ENCODE assay signal across 8 mouse cellular contexts in genomic region chr16:20240468-20241414, GRCm38 (mm10). TPM values are rescaled to one million over a fixed set of nuclear protein-coding genes. Genes with fewer than 3 reads are reported as not detected.
A peak's percentile ranks its signal among the peaks of the same experiment; 100 is the strongest.
DNase-seq lines count a peak whose midpoint lies in the region; ATAC-seq and TF ChIP-seq lines count a peak whose summit lies in the region.

Map6d1 (minus strand) TSS chr16:20241358.

- ATAC-seq in embryonic facial prominence, embryonic 11.5 days (replicated peaks; ENCODE audit: insufficient number of reproducible peaks, low FRiP score, low TSS enrichment, low read depth) = peak; percentile 73
- ATAC-seq in heart, embryonic 11.5 days (replicated peaks; ENCODE audit: insufficient number of reproducible peaks, low FRiP score, low TSS enrichment) = peak; percentile 71

- H3K27ac ChIP-seq in embryonic facial prominence, embryonic 11.5 days (replicated peaks; ENCODE audit: low read depth, low read length) = no peak within 1 kb of the TSS
- H3K27ac ChIP-seq in heart, embryonic 11.5 days (ENCODE audit: low read depth, low read length) = no peak within 1 kb of the TSS
- peak within 1 kb of the TSS; percentile 71 for H3K27ac ChIP-seq in olfactory bulb, adult 2 months (ENCODE audit: insufficient read depth, low read depth, low read length)

- peak within 1 kb of the TSS; percentile 72 for H3K9ac ChIP-seq in embryonic facial prominence, embryonic 11.5 days (replicated peaks; ENCODE audit: low read length)
- peak within 1 kb of the TSS; percentile 72 for H3K9ac ChIP-seq in heart, embryonic 11.5 days (ENCODE audit: low read depth, low read length)

- 1% methylated on average over 90 of the region's 90 CpGs for WGBS in embryonic facial prominence, embryonic 11.5 days
- 1% methylated on average over 90 of the region's 90 CpGs for WGBS in heart, embryonic 11.5 days (ENCODE audit: insufficient replicate concordance)
- 1% methylated on average over 90 of the region's 90 CpGs for WGBS in lung, adult 2 months
- 1% methylated on average over 90 of the region's 90 CpGs for WGBS in olfactory bulb, adult 2 months

- no peak for TF ChIP-seq CTCF in lung, adult 2 months (IDR thresholded peaks at IDR 0.05; ENCODE audit: insufficient read depth, low read length)
- TF ChIP-seq CTCF in olfactory bulb, adult 2 months (IDR thresholded peaks at IDR 0.05; ENCODE audit: insufficient read depth, low read depth, low read length) = no peak

- no peaks in the 10 kb centered on the region for H3K36me3 ChIP-seq in embryonic facial prominence, embryonic 11.5 days (replicated peaks; ENCODE audit: control insufficient read depth, insufficient read depth, low read depth, low read length)
- H3K36me3 ChIP-seq in heart, embryonic 11.5 days (ENCODE audit: control insufficient read depth, insufficient read depth, low read length) = no peaks in the 10 kb centered on the region

- peak; percentile 13 for DNase-seq in CD4-positive helper T cell, adult 2 months (ENCODE audit: low read depth, low spot score)
- peak; percentile 73 for DNase-seq in adrenal gland, postnatal 10 days
- DNase-seq in embryonic facial prominence, embryonic 11.5 days (ENCODE audit: low spot score) = peak; percentile 62
- peak; percentile 63 to 75 for DNase-seq in kidney, postnatal 4 days
- DNase-seq in lung, adult 2 months = no peak
- DNase-seq in yolk sac, embryonic 10.5 days (ENCODE audit: low spot score) = peak; percentile 42

- no peaks in the 10 kb centered on the region for H3K4me1 ChIP-seq in embryonic facial prominence, embryonic 11.5 days (ENCODE audit: control insufficient read depth, insufficient read depth, low read length)
- H3K4me1 ChIP-seq in heart, embryonic 11.5 days (ENCODE audit: control insufficient read depth, insufficient read depth, low read length) = no peaks in the 10 kb centered on the region; the same call in 1 of the 2 replicates
- H3K4me1 ChIP-seq in lung, adult 2 months (ENCODE audit: control insufficient read depth, insufficient read depth, low read length) = peaks cover 5% of the 10 kb centered on the region
- peaks cover 9% of the 10 kb centered on the region for H3K4me1 ChIP-seq in olfactory bulb, adult 2 months (ENCODE audit: control insufficient read depth, insufficient read depth, low read length)

- peak within 1 kb of the TSS; percentile 91 for H3K4me2 ChIP-seq in embryonic facial prominence, embryonic 11.5 days (ENCODE audit: low read depth, low read length)
- H3K4me2 ChIP-seq in heart, embryonic 11.5 days = peak within 1 kb of the TSS; percentile 90

- no peaks in the 10 kb centered on the region for H3K27me3 ChIP-seq in embryonic facial prominence, embryonic 11.5 days (ENCODE audit: control insufficient read depth, insufficient read depth, low read length)
- H3K27me3 ChIP-seq in heart, embryonic 11.5 days (ENCODE audit: control insufficient read depth, insufficient read depth, low read length) = 0 out of 2 replicates have a peak, but pooled peaks cover 2% of the 10 kb centered on the region

- H3K4me3 ChIP-seq in embryonic facial prominence, embryonic 11.5 days (ENCODE audit: low read depth, low read length) = peak within 1 kb of the TSS; percentile 46
- peak within 1 kb of the TSS; percentile 70 for H3K4me3 ChIP-seq in heart, embryonic 11.5 days (ENCODE audit: low read depth, low read length)
- peak within 1 kb of the TSS; percentile 52 for H3K4me3 ChIP-seq in lung, adult 2 months (replicated peaks; ENCODE audit: extremely low read depth, low read depth, low read length)
- H3K4me3 ChIP-seq in olfactory bulb, adult 2 months (ENCODE audit: insufficient read depth, low read depth, low read length) = peak within 1 kb of the TSS; percentile 80

- no peak for TF ChIP-seq POLR2A in lung, adult 2 months (IDR thresholded peaks at IDR 0.05; ENCODE audit: borderline replicate concordance, extremely low read depth, low read depth, low read length)
- peak; percentile 85 for TF ChIP-seq POLR2A in olfactory bulb, adult 2 months (IDR thresholded peaks at IDR 0.05; ENCODE audit: insufficient read depth, low read depth, low read length)

- H3K9me3 ChIP-seq in embryonic facial prominence, embryonic 11.5 days (replicated peaks; ENCODE audit: control insufficient read depth, low read length) = no peaks in the 10 kb centered on the region
- no peaks in the 10 kb centered on the region for H3K9me3 ChIP-seq in heart, embryonic 11.5 days (replicated peaks; ENCODE audit: control insufficient read depth, low read length)

RNA-seq across cellular contexts. Expression of gene Map6d1, which starts in this region (rescaled TPM):
- 1 to 10 TPM; 2.3 to 3.4 TPM for total RNA-seq in adrenal gland, postnatal 10 days (2021)
- polyA plus RNA-seq in embryonic facial prominence, embryonic 11.5 days (2014; fragmentation: Nextera tagmentation; extraction: Ambion mirVana) = 0.93 and 1.5 TPM in 2 replicates
- 1.8 TPM in 2 replicates for polyA plus RNA-seq in heart, embryonic 11.5 days (2014; fragmentation: Nextera tagmentation; extraction: Ambion mirVana)
- not detected in 2 replicates for polyA plus RNA-seq in lung, adult 2 months (2012; rRNA removed)
- polyA plus RNA-seq in olfactory bulb, adult 2 months (2012; ENCODE audit: insufficient read depth, insufficient read length, low replicate concordance, missing spikeins) = not detected in 2 replicates
